Mouse (Mus musculus) kidney, embryonic 14.5 days (tissue): ENCODE measurements at regions not wholly inside any gene's neighbourhood (a gene's known extent, or its start where the extent isn't known, plus 50 kb on each side); places are given as distances from the start of the nearest gene placed in this dataset.

Experiments
- ATAC-seq: fragments of 200-750 bp; cut with Nextera tagmentation; 2 replicates; pipeline ENCODE4 v1.8.0; 2017; ENCODE audit warnings: moderate number of reproducible peaks, mild to moderate bottlenecking, moderate TSS enrichment, moderate library complexity; ENCODE audit not compliant: low FRiP score, low TSS enrichment
- H3K27ac ChIP-seq: fragments of 300-500 bp; sonication (generic); 2 replicates; pipeline ENCODE4 v1.5.1; 2014; ENCODE audit warnings: low read depth, mild to moderate bottlenecking, low read length, moderate library complexity, mixed read lengths
- H3K27me3 ChIP-seq: fragments of 300-500 bp; sonication (generic); 2 replicates; pipeline ENCODE4 v1.6.1; 2014; ENCODE audit warnings: mild to moderate bottlenecking, low read length; ENCODE audit not compliant: control insufficient read depth, insufficient read depth
- H3K36me3 ChIP-seq: fragments of 300-500 bp; sonication (generic); 2 replicates; pipeline ENCODE4 v1.6.1; 2014; ENCODE audit warnings: low read length, mixed read lengths; ENCODE audit not compliant: control insufficient read depth, insufficient read depth
- H3K4me1 ChIP-seq: fragments of 300-500 bp; sonication (generic); 2 replicates; pipeline ENCODE4 v1.6.1; 2014; ENCODE audit warnings: low read length, mixed read lengths; ENCODE audit not compliant: control insufficient read depth, insufficient read depth
- H3K4me2 ChIP-seq: fragments of 300-500 bp; sonication (generic); replicated peaks from 2 replicates; pipeline ENCODE4 v1.6.1; 2014; ENCODE audit warnings: low read depth, mild to moderate bottlenecking, low read length
- H3K4me3 ChIP-seq: fragments of 300-500 bp; sonication (generic); 2 replicates; pipeline ENCODE4 v1.5.1; 2014; ENCODE audit warnings: mild to moderate bottlenecking, low read length
- H3K9ac ChIP-seq: fragments of 300-500 bp; sonication (generic); 2 replicates; pipeline ENCODE4 v1.6.1; 2014; ENCODE audit warnings: low read depth, mild to moderate bottlenecking, low read length, moderate library complexity
- H3K9me3 ChIP-seq: fragments of 300-500 bp; sonication (generic); 2 replicates; pipeline ENCODE4 v1.6.1; 2016; ENCODE audit warnings: low read length; ENCODE audit not compliant: control insufficient read depth
- WGBS: fragments of 180-500 bp; shearing (Covaris S2); extraction: QIAGEN DNeasy Blood & Tissue Kit; methylation state at CpG from one replicate; pipeline ENCODE4 v1.1.7; 2014; 5-methylcytosine and 5-hydroxymethylcytosine counted together

GRCm38 (mm10) chr16:86401381-86401780 lies 499.8 kb upstream of the Adamts5 start:
- no peak overlapping the region for H3K27ac ChIP-seq
- no peak for ATAC-seq
- no peaks in the 10 kb centered on the region for H3K9me3 ChIP-seq
- WGBS, result 88% methylated on average over 1 of the region's 1 CpGs
- no peaks in the 10 kb centered on the region for H3K4me1 ChIP-seq
- no peaks in the 10 kb centered on the region for H3K27me3 ChIP-seq
- H3K36me3 ChIP-seq, result no peaks in the 10 kb centered on the region
- H3K9ac ChIP-seq, result no peak overlapping the region
- no peak overlapping the region for H3K4me2 ChIP-seq
- H3K4me3 ChIP-seq, result no peak overlapping the region

DNA sequence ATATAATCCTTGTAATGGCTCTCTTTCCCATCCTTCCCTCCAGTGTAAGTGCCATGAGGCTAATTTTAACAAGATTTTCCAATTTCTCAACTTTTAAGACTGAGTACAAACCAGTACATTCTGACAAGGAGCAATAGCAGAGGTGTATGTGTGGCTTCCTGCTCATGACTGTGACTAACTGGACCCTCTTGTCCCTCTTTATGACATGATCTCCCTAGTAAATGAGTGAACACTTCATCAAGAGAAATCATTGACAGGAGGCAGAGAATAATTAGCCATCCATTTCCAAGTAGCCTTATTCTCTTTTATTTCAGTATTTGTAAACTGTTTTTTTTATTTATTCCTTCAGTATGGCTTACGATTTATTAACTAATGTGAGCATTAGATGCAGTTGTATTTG lies 497.7 kb upstream of the Adamts5 start:
- WGBS, result 94% methylated on average over 1 of the region's 1 CpGs
- H3K27me3 ChIP-seq, result no peaks in the 10 kb centered on the region
- no peak overlapping the region for H3K4me3 ChIP-seq
- no peaks in the 10 kb centered on the region for H3K9me3 ChIP-seq
- no peaks in the 10 kb centered on the region for H3K36me3 ChIP-seq
- H3K9ac ChIP-seq, result no peak overlapping the region
- no peak overlapping the region for H3K4me2 ChIP-seq
- no peak for ATAC-seq
- H3K4me1 ChIP-seq, result no peaks in the 10 kb centered on the region
- no peak overlapping the region for H3K27ac ChIP-seq

DNA sequence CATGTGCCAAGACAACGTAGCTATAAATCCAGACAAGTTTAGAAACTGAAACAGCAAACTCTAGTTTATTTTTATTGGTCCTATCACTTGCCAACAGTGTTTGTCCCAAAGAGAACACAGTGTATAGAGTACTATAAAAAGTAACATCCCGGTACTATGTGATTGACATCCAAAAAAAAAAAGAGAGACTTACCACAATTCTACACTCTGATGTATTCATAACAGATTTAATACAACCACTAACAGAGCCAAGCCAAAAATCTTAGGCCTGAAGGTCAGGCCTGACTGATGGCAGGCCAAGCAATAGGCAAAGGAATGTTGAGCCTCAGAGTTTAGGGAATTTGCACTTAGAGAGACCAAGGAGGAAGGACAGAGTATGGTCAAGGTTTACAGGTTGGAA lies 495.9 kb upstream of the Adamts5 start:
- 73% methylated on average over 2 of the region's 2 CpGs for WGBS
- no peak for ATAC-seq

GRCm38 (mm10) chr16:86389063-86389723 lies 487.6 kb upstream of the Adamts5 start:
- no peak overlapping the region for H3K4me2 ChIP-seq
- H3K9me3 ChIP-seq, result no peaks in the 10 kb centered on the region
- no peaks in the 10 kb centered on the region for H3K27me3 ChIP-seq
- no peak overlapping the region for H3K27ac ChIP-seq
- H3K4me1 ChIP-seq, result no peaks in the 10 kb centered on the region
- no peaks in the 10 kb centered on the region for H3K36me3 ChIP-seq
- ATAC-seq, result no peak
- 75% methylated on average over 3 of the region's 3 CpGs for WGBS
- no peak overlapping the region for H3K9ac ChIP-seq
- H3K4me3 ChIP-seq, result no peak overlapping the region

More for the DNA sequence above, 495.9 kb upstream of the Adamts5 start:
- Histone ChIP-seq H3K9ac (no peak overlapping the region), H3K27ac (no peak overlapping the region), H3K27me3 (no peaks in the 10 kb centered on the region), H3K36me3 (no peaks in the 10 kb centered on the region), H3K4me1 (no peaks in the 10 kb centered on the region), H3K4me3 (no peak overlapping the region), H3K9me3 (no peaks in the 10 kb centered on the region), H3K4me2 (no peak overlapping the region)

DNA sequence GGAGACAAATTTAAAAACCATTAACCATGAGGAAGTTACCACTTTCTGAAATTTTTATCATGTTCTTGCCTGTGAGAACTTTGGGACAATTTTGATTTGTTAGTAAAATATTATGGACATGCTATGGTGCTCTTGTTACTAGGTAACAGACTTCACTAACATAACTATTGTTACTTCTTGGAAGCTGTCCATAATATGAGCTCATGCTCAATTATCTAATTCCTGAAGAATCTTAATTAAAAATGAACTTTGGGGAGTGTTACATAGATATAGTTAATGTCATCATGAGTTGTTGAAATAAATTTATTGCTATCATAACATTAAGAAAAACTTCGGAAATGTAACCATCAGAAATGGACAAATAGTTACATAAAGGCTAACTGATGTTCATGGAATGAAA lies 486.5 kb upstream of the Adamts5 start:
- Histone ChIP-seq H3K4me2 (no peak overlapping the region), H3K36me3 (no peaks in the 10 kb centered on the region), H3K4me3 (no peak overlapping the region), H3K9ac (no peak overlapping the region), H3K9me3 (no peaks in the 10 kb centered on the region), H3K27me3 (no peaks in the 10 kb centered on the region), H3K4me1 (no peaks in the 10 kb centered on the region), H3K27ac (no peak overlapping the region)
- 67% methylated on average over 1 of the region's 1 CpGs for WGBS
- no peak for ATAC-seq

DNA sequence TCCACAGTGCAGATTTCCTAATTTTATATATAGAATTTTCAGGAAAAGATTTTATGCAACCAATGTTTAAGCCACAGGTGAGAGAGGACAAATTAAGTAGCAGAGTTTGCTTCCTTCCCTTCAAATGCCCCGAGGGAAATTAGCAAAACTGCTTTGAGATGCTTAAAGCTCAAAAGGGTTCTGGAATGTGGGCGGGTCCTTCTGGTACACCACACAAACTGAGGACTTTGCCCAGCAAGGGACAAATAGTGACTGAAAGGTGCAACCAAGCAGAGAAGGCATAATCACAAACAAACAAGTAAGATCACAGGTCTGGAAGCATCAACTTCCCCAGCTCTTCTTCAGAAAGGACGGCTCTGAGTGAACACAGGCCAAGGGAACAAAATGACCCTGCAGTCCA lies 476.4 kb upstream of the Adamts5 start:
- H3K4me3 ChIP-seq, result no peak overlapping the region
- H3K9me3 ChIP-seq, result no peaks in the 10 kb centered on the region
- 41% methylated on average over 3 of the region's 3 CpGs for WGBS
- H3K9ac ChIP-seq, result no peak overlapping the region
- H3K36me3 ChIP-seq, result no peaks in the 10 kb centered on the region
- no peaks in the 10 kb centered on the region for H3K4me1 ChIP-seq
- ATAC-seq, result no peak
- no peaks in the 10 kb centered on the region for H3K27me3 ChIP-seq
- no peak overlapping the region for H3K4me2 ChIP-seq
- no peak overlapping the region for H3K27ac ChIP-seq

DNA sequence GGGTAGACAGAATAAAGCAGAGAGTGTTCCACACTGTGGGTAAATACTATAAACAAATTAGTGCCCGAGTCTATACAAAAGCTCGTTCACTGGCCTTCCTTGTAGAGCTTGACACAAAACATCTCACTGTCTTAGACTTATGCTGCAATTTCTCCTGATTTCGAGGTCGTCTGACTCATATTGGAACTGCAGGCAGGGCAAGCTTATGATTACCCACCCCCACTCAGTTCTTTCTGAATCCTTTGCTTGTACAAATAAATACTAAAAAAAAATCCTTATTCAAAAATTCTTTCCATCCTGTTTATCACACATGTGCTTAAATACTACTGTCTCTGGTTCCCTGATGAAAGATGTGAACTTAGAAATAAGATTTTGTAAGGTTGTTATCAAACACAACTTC lies 470.0 kb upstream of the Adamts5 start:
- Histone ChIP-seq H3K4me3 (no peak overlapping the region), H3K27me3 (no peaks in the 10 kb centered on the region), H3K9ac (no peak overlapping the region), H3K4me1 (no peaks in the 10 kb centered on the region), H3K4me2 (no peak overlapping the region), H3K9me3 (no peaks in the 10 kb centered on the region), H3K27ac (no peak overlapping the region), H3K36me3 (no peaks in the 10 kb centered on the region)
- ATAC-seq, result no peak
- WGBS, result 85% methylated on average over 4 of the region's 4 CpGs

- ATAC-seq, result no peak
- Histone ChIP-seq H3K36me3 (no peaks in the 10 kb centered on the region), H3K4me2 (no peak overlapping the region), H3K9me3 (no peaks in the 10 kb centered on the region), H3K4me3 (no peak overlapping the region), H3K4me1 (no peaks in the 10 kb centered on the region), H3K9ac (no peak overlapping the region), H3K27ac (no peak overlapping the region), H3K27me3 (no peaks in the 10 kb centered on the region)
- 26% methylated on average over 5 of the region's 5 CpGs for WGBS
These were observed 466.8 kb upstream of the Adamts5 start for GRCm38 (mm10) chr16:86368449-86368848.

DNA sequence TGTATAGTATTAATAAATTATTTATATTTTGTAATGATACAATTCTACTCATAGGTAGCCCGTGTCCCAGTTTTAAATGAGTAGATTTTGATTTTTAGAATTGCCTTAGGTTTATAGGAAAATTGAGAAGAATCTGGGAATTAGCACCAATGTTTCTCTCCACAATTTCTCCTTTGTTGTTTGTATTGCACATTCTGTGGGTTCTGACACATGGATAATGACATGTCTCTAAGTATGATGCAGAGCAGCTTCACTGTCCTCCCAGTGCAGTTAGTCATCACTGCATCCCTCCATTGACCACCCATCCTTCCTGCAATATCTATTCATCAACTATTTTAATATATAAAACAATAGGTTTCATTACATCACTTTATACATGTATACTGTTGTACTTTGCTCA lies 464.6 kb upstream of the Adamts5 start:
- Histone ChIP-seq H3K4me2 (no peak overlapping the region), H3K9ac (no peak overlapping the region), H3K27ac (no peak overlapping the region), H3K27me3 (no peaks in the 10 kb centered on the region), H3K4me1 (no peaks in the 10 kb centered on the region), H3K36me3 (no peaks in the 10 kb centered on the region), H3K4me3 (no peak overlapping the region), H3K9me3 (no peaks in the 10 kb centered on the region)
- ATAC-seq, result no peak
- WGBS, result 89% methylated on average over 1 of the region's 1 CpGs
